Mouse (Mus musculus): ENCODE results near the gene Panx2. TPM values are rescaled to one million over a fixed set of nuclear protein-coding genes. Genes with fewer than 3 reads are reported as not detected.

Gene Panx2
- polyA plus RNA-seq, 1 experiment: not detected

- peak; percentile 93 for TF ChIP-seq POLR2A (IDR thresholded peaks at IDR 0.05; ENCODE audit: insufficient read depth, low read depth, low read length)
- no peak for TF ChIP-seq CTCF (IDR thresholded peaks at IDR 0.05; ENCODE audit: insufficient read depth, low read depth, low read length)
- WGBS: 1% methylated on average over 38 of the region's 38 CpGs
- peak within 1 kb of the TSS; percentile 58; the same call in 1 of the 2 replicates for H3K27ac ChIP-seq (ENCODE audit: insufficient read depth, low read depth, low read length)
- peak within 1 kb of the TSS; percentile 88 for H3K4me3 ChIP-seq (ENCODE audit: insufficient read depth, low read depth, low read length)
- peaks cover 4% of the 10 kb centered on the region for H3K4me1 ChIP-seq (ENCODE audit: control insufficient read depth, insufficient read depth, low read length)
Observed at GRCm38 (mm10) chr15:89088607-89089247, 29.2 kb downstream of the Panx2 start, which contains the start of gene Selenoo. Gene Selenoo (plus strand): TSS chr15:89089084.

- Histone ChIP-seq H3K27ac (ENCODE audit: insufficient read depth, low read depth, low read length) (peak overlapping the region; percentile 18; the same call in 1 of the 2 replicates), H3K4me3 (ENCODE audit: insufficient read depth, low read depth, low read length) (peak overlapping the region; percentile 88), H3K4me1 (ENCODE audit: control insufficient read depth, insufficient read depth, low read length) (peaks cover 4% of the 10 kb centered on the region)
- TF ChIP-seq CTCF (IDR thresholded peaks at IDR 0.05; ENCODE audit: insufficient read depth, low read depth, low read length): no peak
- TF ChIP-seq POLR2A (IDR thresholded peaks at IDR 0.05; ENCODE audit: insufficient read depth, low read depth, low read length): no peak
- 1% methylated on average over 68 of the region's 68 CpGs for WGBS
Observed at GRCm38 (mm10) chr15:89089248-89090051, 29.9 kb downstream of the Panx2 start.

- TF ChIP-seq POLR2A (IDR thresholded peaks at IDR 0.05; ENCODE audit: insufficient read depth, low read depth, low read length): no peak
- no peak for TF ChIP-seq CTCF (IDR thresholded peaks at IDR 0.05; ENCODE audit: insufficient read depth, low read depth, low read length)
- Histone ChIP-seq H3K4me1 (ENCODE audit: control insufficient read depth, insufficient read depth, low read length) (peaks cover 4% of the 10 kb centered on the region), H3K27ac (ENCODE audit: insufficient read depth, low read depth, low read length) (no peak overlapping the region), H3K4me3 (ENCODE audit: insufficient read depth, low read depth, low read length) (no peak overlapping the region)
- 72% methylated on average over 4 of the region's 4 CpGs for WGBS
Observed at GRCm38 (mm10) chr15:89090662-89091061, 31.1 kb downstream of the Panx2 start.

GRCm38 (mm10) chr15:89092181-89092580, 32.6 kb downstream of the Panx2 start:
- WGBS: 50% methylated on average over 5 of the region's 5 CpGs
- Histone ChIP-seq H3K27ac (ENCODE audit: insufficient read depth, low read depth, low read length) (no peak overlapping the region), H3K4me1 (ENCODE audit: control insufficient read depth, insufficient read depth, low read length) (peaks cover 4% of the 10 kb centered on the region), H3K4me3 (ENCODE audit: insufficient read depth, low read depth, low read length) (no peak overlapping the region)
- TF ChIP-seq POLR2A (IDR thresholded peaks at IDR 0.05; ENCODE audit: insufficient read depth, low read depth, low read length) (no peak), CTCF (IDR thresholded peaks at IDR 0.05; ENCODE audit: insufficient read depth, low read depth, low read length) (no peak)

- no peak overlapping the region for H3K4me3 ChIP-seq (ENCODE audit: insufficient read depth, low read depth, low read length)
- WGBS: 72% methylated on average over 5 of the region's 5 CpGs
- H3K27ac ChIP-seq (ENCODE audit: insufficient read depth, low read depth, low read length): no peak overlapping the region
- H3K4me1 ChIP-seq (ENCODE audit: control insufficient read depth, insufficient read depth, low read length): no peaks in the 10 kb centered on the region
- TF ChIP-seq POLR2A (IDR thresholded peaks at IDR 0.05; ENCODE audit: insufficient read depth, low read depth, low read length) (no peak), CTCF (IDR thresholded peaks at IDR 0.05; ENCODE audit: insufficient read depth, low read depth, low read length) (no peak)
Observed at GRCm38 (mm10) chr15:89097450-89097849, 37.9 kb downstream of the Panx2 start.

- 80% methylated on average over 7 of the region's 7 CpGs for WGBS
- H3K4me1 ChIP-seq (ENCODE audit: control insufficient read depth, insufficient read depth, low read length): no peaks in the 10 kb centered on the region
- TF ChIP-seq CTCF (IDR thresholded peaks at IDR 0.05; ENCODE audit: insufficient read depth, low read depth, low read length): no peak
- TF ChIP-seq POLR2A (IDR thresholded peaks at IDR 0.05; ENCODE audit: insufficient read depth, low read depth, low read length): no peak
- H3K4me3 ChIP-seq (ENCODE audit: insufficient read depth, low read depth, low read length): no peak overlapping the region
- no peak overlapping the region for H3K27ac ChIP-seq (ENCODE audit: insufficient read depth, low read depth, low read length)
Observed at GRCm38 (mm10) chr15:89098616-89099015, 39.1 kb downstream of the Panx2 start.

- 73% methylated on average over 12 of the region's 12 CpGs for WGBS
- TF ChIP-seq CTCF (IDR thresholded peaks at IDR 0.05; ENCODE audit: insufficient read depth, low read depth, low read length) (no peak), POLR2A (IDR thresholded peaks at IDR 0.05; ENCODE audit: insufficient read depth, low read depth, low read length) (no peak)
- no peak overlapping the region for H3K4me3 ChIP-seq (ENCODE audit: insufficient read depth, low read depth, low read length)
- H3K27ac ChIP-seq (ENCODE audit: insufficient read depth, low read depth, low read length): no peak overlapping the region
- H3K4me1 ChIP-seq (ENCODE audit: control insufficient read depth, insufficient read depth, low read length): no peaks in the 10 kb centered on the region
Observed at GRCm38 (mm10) chr15:89100823-89101222, 41.3 kb downstream of the Panx2 start.

- H3K27ac ChIP-seq (ENCODE audit: insufficient read depth, low read depth, low read length): no peak overlapping the region
- WGBS: 71% methylated on average over 5 of the region's 5 CpGs
- no peaks in the 10 kb centered on the region for H3K4me1 ChIP-seq (ENCODE audit: control insufficient read depth, insufficient read depth, low read length)
- TF ChIP-seq POLR2A (IDR thresholded peaks at IDR 0.05; ENCODE audit: insufficient read depth, low read depth, low read length) (no peak), CTCF (IDR thresholded peaks at IDR 0.05; ENCODE audit: insufficient read depth, low read depth, low read length) (no peak)
- no peak overlapping the region for H3K4me3 ChIP-seq (ENCODE audit: insufficient read depth, low read depth, low read length)
Observed at GRCm38 (mm10) chr15:89102646-89103045, 43.1 kb downstream of the Panx2 start.

- no peaks in the 10 kb centered on the region for H3K4me1 ChIP-seq (ENCODE audit: control insufficient read depth, insufficient read depth, low read length)
- WGBS: 82% methylated on average over 10 of the region's 10 CpGs
- H3K4me3 ChIP-seq (ENCODE audit: insufficient read depth, low read depth, low read length): no peak overlapping the region
- no peak for TF ChIP-seq POLR2A (IDR thresholded peaks at IDR 0.05; ENCODE audit: insufficient read depth, low read depth, low read length)
- TF ChIP-seq CTCF (IDR thresholded peaks at IDR 0.05; ENCODE audit: insufficient read depth, low read depth, low read length): no peak
- no peak overlapping the region for H3K27ac ChIP-seq (ENCODE audit: insufficient read depth, low read depth, low read length)
Observed at GRCm38 (mm10) chr15:89103921-89104320, 44.4 kb downstream of the Panx2 start.

Measured in olfactory bulb, adult 2 months (tissue).